Comparison of ENCODE assay signal across 11 mouse cellular contexts in the genomic region with DNA sequence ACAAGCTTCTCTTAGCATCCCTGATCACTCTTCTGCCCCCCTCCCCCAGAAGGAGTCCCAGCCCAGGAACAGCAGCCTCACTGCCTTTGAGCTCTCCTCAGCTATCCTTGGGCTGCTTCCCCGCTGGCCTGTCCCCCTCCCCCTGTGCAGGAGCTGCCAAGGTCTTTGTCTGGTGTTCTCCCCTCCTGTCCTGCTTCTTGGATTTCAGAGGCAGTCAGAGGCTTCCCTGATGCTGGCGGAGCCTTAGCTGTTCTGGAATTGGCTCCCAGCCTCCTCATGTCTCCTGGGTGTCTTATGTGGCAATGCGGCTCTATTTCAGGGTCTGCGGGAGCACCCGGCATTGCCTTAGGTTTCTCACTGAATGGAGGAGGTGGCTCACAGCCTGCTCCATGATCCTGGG. TPM values are rescaled to one million over a fixed set of nuclear protein-coding genes. Genes with fewer than 3 reads are reported as not detected.
DNase-seq lines count a peak whose midpoint lies in the region; ATAC-seq and TF ChIP-seq lines count a peak whose summit lies in the region.
"Had no signal": no experiment of that assay in that cellular context is flagged by ENCODE, and none has a peak within 500 bp of the region (broad histone marks: within the 10 kb centered on the region; RNA-seq: fewer than 3 reads in every experiment).

No protein-coding gene starts in this region.

- no peak overlapping the region for H3K9ac ChIP-seq in heart, adult 2 months (ENCODE audit: low read depth, low read length)
- H3K9ac ChIP-seq in heart, embryonic 12.5 days = no peak overlapping the region
- H3K9ac ChIP-seq: midbrain, embryonic 12.5 days had no signal

- intact Hi-C loops in heart, adult 2 months (cut with DNase I) = loop anchor here (1.0 kb wide), 1 partner anchor 145 kb away; no protein-coding TSS in a partner anchor
- intact Hi-C loops in heart, postnatal 10 days (cut with DNase I) = loop anchor here (1.0 kb wide), 1 partner anchor 145 kb away; no protein-coding TSS in a partner anchor

- no peak for TF ChIP-seq POLR2A in heart, adult 2 months (IDR thresholded peaks at IDR 0.05; ENCODE audit: insufficient read depth, low read depth, low read length)

- no peak overlapping the region for H3K4me2 ChIP-seq in heart, embryonic 12.5 days
- H3K4me2 ChIP-seq: midbrain, embryonic 12.5 days had no signal

- 70% methylated on average over 5 of the region's 5 CpGs for WGBS in heart, adult 2 months
- WGBS in heart, embryonic 12.5 days = 55% methylated on average over 5 of the region's 5 CpGs

- no peak overlapping the region for H3K4me3 ChIP-seq in heart, adult 2 months
- H3K4me3 ChIP-seq in heart, embryonic 12.5 days = no peak overlapping the region
- H3K4me3 ChIP-seq: midbrain, embryonic 12.5 days had no signal

- no peaks in the 10 kb centered on the region for H3K79me2 ChIP-seq in heart, adult 2 months (replicated peaks; ENCODE audit: control insufficient read depth, insufficient read depth, low read length)

- no peak for TF ChIP-seq CTCF in heart, adult 2 months (IDR thresholded peaks at IDR 0.05)

- no peaks in the 10 kb centered on the region for H3K36me3 ChIP-seq in heart, adult 2 months (ENCODE audit: control insufficient read depth, insufficient read depth, low read length)
- H3K36me3 ChIP-seq in heart, embryonic 12.5 days = no peaks in the 10 kb centered on the region
- H3K36me3 ChIP-seq: midbrain, embryonic 12.5 days had no signal

- ATAC-seq in heart, embryonic 12.5 days (ENCODE audit: insufficient number of reproducible peaks, low FRiP score) = no peak

- H3K27ac ChIP-seq in heart, adult 2 months = no peak overlapping the region
- no peak overlapping the region for H3K27ac ChIP-seq in heart, embryonic 12.5 days (ENCODE audit: poor library complexity, severe bottlenecking)
- H3K27ac ChIP-seq: midbrain, embryonic 12.5 days had no signal

- peak; percentile 61 to 62 for DNase-seq in heart, adult 2 months
- DNase-seq in right cerebral cortex, postnatal 10 days (ENCODE audit: low spot score in 2 of 2) = peak; percentile 60 to 62
- no peak for DNase-seq in right cerebral cortex, adult 2 months (ENCODE audit: low spot score in 2 of 2)
- peak; percentile 59 to 65 for DNase-seq in heart, postnatal 10 days
- DNase-seq in retina, embryonic 14.5 days (ENCODE audit: low spot score) = no peak
- no peak for DNase-seq in urinary bladder, adult 2 months (ENCODE audit: low spot score)
- DNase-seq in thymus, adult 18-20 months = no peak
- DNase-seq: layer of hippocampus, postnatal 36 days had no signal

- no peaks in the 10 kb centered on the region for H3K9me3 ChIP-seq in heart, embryonic 12.5 days (replicated peaks)
- H3K9me3 ChIP-seq: midbrain, embryonic 12.5 days had no signal

- H3K27me3 ChIP-seq in heart, adult 2 months (ENCODE audit: control insufficient read depth, insufficient read depth, low read length) = no peaks in the 10 kb centered on the region
- H3K27me3 ChIP-seq in heart, embryonic 12.5 days (replicated peaks) = peaks cover 12% of the 10 kb centered on the region
- H3K27me3 ChIP-seq: midbrain, embryonic 12.5 days had no signal

- H3K4me1 ChIP-seq in heart, adult 2 months (ENCODE audit: control insufficient read depth, insufficient read depth, low read length) = peaks cover 7% of the 10 kb centered on the region
- peaks cover 12% of the 10 kb centered on the region; the same call in 1 of the 2 replicates for H3K4me1 ChIP-seq in heart, embryonic 12.5 days (replicated peaks)

- no peak for TF ChIP-seq EP300 in heart, adult 2 months (IDR thresholded peaks at IDR 0.05; ENCODE audit: insufficient read depth, low read depth, low read length)

RNA-seq across cellular contexts. Expression of gene Adamts2, which starts 22.8 kb away (rescaled TPM):
- 10 to 100 TPM in 1 of 2 experiments, 1 to 10 TPM in 1; 8.0 to 10.6 TPM for total RNA-seq in heart, adult 2 months (2021)
- polyA plus RNA-seq in heart, adult 2 months (2012; rRNA removed) = 14.4 and 18.9 TPM in 2 replicates
- 7.4 and 7.5 TPM in 2 replicates for polyA plus RNA-seq in heart, embryonic 12.5 days (2016; fragmentation: Nextera tagmentation; extraction: Ambion mirVana)
- total RNA-seq in heart, postnatal 10 days (2021) = 10 to 100 TPM; 36.1 to 40.3 TPM
- 30.9 and 45.5 TPM in 2 replicates for polyA plus RNA-seq in urinary bladder, adult 2 months (2012; rRNA removed)
- total RNA-seq: CH12.LX had no signal

Comparison
In these comparisons a context has a peak if more than half of its experiments do, and no peak if none do; other contexts are left out.
1. DNase-seq: peak in heart, adult 2 months (2 of 2), right cerebral cortex, postnatal 10 days (2 of 2) and heart, postnatal 10 days (2 of 2); none in right cerebral cortex, adult 2 months (0 of 2), retina, embryonic 14.5 days (single experiment), urinary bladder, adult 2 months (single experiment) and thymus, adult 18-20 months (0 of 2).